Mouse (Mus musculus): ENCODE measurements at regions not wholly inside any gene's neighbourhood (a gene's known extent, or its start where the extent isn't known, plus 50 kb on each side); places are given as distances from the start of the nearest gene placed in this dataset.

- H3K27me3 ChIP-seq (replicated peaks; ENCODE audit: control insufficient read depth, insufficient read depth, low read length), result no peaks in the 10 kb centered on the region
- no peak overlapping the region for H3K4me3 ChIP-seq (ENCODE audit: low read depth, low read length)
- DNase-seq (ENCODE audit: low spot score) (no peak), ATAC-seq (no peak)
- H3K9ac ChIP-seq (ENCODE audit: low read length), result no peak overlapping the region
- H3K4me1 ChIP-seq (ENCODE audit: control insufficient read depth, insufficient read depth, low read length), result no peaks in the 10 kb centered on the region; the same call in 1 of the 2 replicates
- 91% methylated on average over 4 of the region's 4 CpGs for WGBS
- no peak overlapping the region for H3K27ac ChIP-seq (ENCODE audit: low read depth, low read length)
- no peaks in the 10 kb centered on the region for H3K36me3 ChIP-seq (ENCODE audit: control insufficient read depth, insufficient read depth, low read length)
- no peaks in the 10 kb centered on the region for H3K9me3 ChIP-seq (replicated peaks; ENCODE audit: control insufficient read depth, low read length)
- H3K4me2 ChIP-seq (ENCODE audit: low read length), result no peak overlapping the region
Observed at GRCm38 (mm10) chr19:27142181-27142580, 74.1 kb upstream of the Vldlr start.

- DNase-seq (ENCODE audit: low spot score) (no peak), ATAC-seq (no peak)
- WGBS, result 95% methylated on average over 12 of the region's 12 CpGs
- Histone ChIP-seq H3K27me3 (replicated peaks; ENCODE audit: control insufficient read depth, insufficient read depth, low read length) (no peaks in the 10 kb centered on the region), H3K9me3 (replicated peaks; ENCODE audit: control insufficient read depth, low read length) (no peaks in the 10 kb centered on the region), H3K36me3 (ENCODE audit: control insufficient read depth, insufficient read depth, low read length) (no peaks in the 10 kb centered on the region), H3K4me1 (ENCODE audit: control insufficient read depth, insufficient read depth, low read length) (no peaks in the 10 kb centered on the region; the same call in 1 of the 2 replicates), H3K4me2 (ENCODE audit: low read length) (no peak overlapping the region), H3K27ac (ENCODE audit: low read depth, low read length) (no peak overlapping the region), H3K9ac (ENCODE audit: low read length) (no peak overlapping the region), H3K4me3 (ENCODE audit: low read depth, low read length) (no peak overlapping the region)
Observed at GRCm38 (mm10) chr19:27147404-27147803, 68.9 kb upstream of the Vldlr start.

GRCm38 (mm10) chr19:27148330-27148729 is 68.0 kb upstream of the Vldlr start:
- 48% methylated on average over 5 of the region's 5 CpGs for WGBS
- ATAC-seq (no peak), DNase-seq (ENCODE audit: low spot score) (no peak)
- H3K4me1 ChIP-seq (ENCODE audit: control insufficient read depth, insufficient read depth, low read length), result no peaks in the 10 kb centered on the region; the same call in 1 of the 2 replicates
- H3K27me3 ChIP-seq (replicated peaks; ENCODE audit: control insufficient read depth, insufficient read depth, low read length), result no peaks in the 10 kb centered on the region
- H3K36me3 ChIP-seq (ENCODE audit: control insufficient read depth, insufficient read depth, low read length), result no peaks in the 10 kb centered on the region
- H3K9me3 ChIP-seq (replicated peaks; ENCODE audit: control insufficient read depth, low read length), result no peaks in the 10 kb centered on the region
- H3K4me3 ChIP-seq (ENCODE audit: low read depth, low read length), result no peak overlapping the region
- H3K4me2 ChIP-seq (ENCODE audit: low read length), result no peak overlapping the region
- H3K9ac ChIP-seq (ENCODE audit: low read length), result no peak overlapping the region
- no peak overlapping the region for H3K27ac ChIP-seq (ENCODE audit: low read depth, low read length)

- 94% methylated on average over 4 of the region's 4 CpGs for WGBS
- Histone ChIP-seq H3K9me3 (replicated peaks; ENCODE audit: control insufficient read depth, low read length) (no peaks in the 10 kb centered on the region), H3K4me1 (ENCODE audit: control insufficient read depth, insufficient read depth, low read length) (no peaks in the 10 kb centered on the region; the same call in 1 of the 2 replicates), H3K4me2 (ENCODE audit: low read length) (no peak overlapping the region), H3K4me3 (ENCODE audit: low read depth, low read length) (no peak overlapping the region), H3K36me3 (ENCODE audit: control insufficient read depth, insufficient read depth, low read length) (no peaks in the 10 kb centered on the region), H3K27ac (ENCODE audit: low read depth, low read length) (no peak overlapping the region), H3K27me3 (replicated peaks; ENCODE audit: control insufficient read depth, insufficient read depth, low read length) (no peaks in the 10 kb centered on the region), H3K9ac (ENCODE audit: low read length) (no peak overlapping the region)
- ATAC-seq (no peak), DNase-seq (ENCODE audit: low spot score) (no peak)
Observed at GRCm38 (mm10) chr19:27149567-27149966, 66.7 kb upstream of the Vldlr start.

- WGBS, result 57% methylated on average over 4 of the region's 4 CpGs
- H3K4me1 ChIP-seq (ENCODE audit: control insufficient read depth, insufficient read depth, low read length), result no peaks in the 10 kb centered on the region
Observed at GRCm38 (mm10) chr19:27161933-27162332, 54.4 kb upstream of the Vldlr start.

More at GRCm38 (mm10) chr19:27161933-27162332, 54.4 kb upstream of the Vldlr start:
- H3K27me3 ChIP-seq (replicated peaks; ENCODE audit: control insufficient read depth, insufficient read depth, low read length), result no peaks in the 10 kb centered on the region
- H3K27ac ChIP-seq (ENCODE audit: low read depth, low read length), result no peak overlapping the region
- no peaks in the 10 kb centered on the region for H3K9me3 ChIP-seq (replicated peaks; ENCODE audit: control insufficient read depth, low read length)
- no peak overlapping the region for H3K9ac ChIP-seq (ENCODE audit: low read length)
- no peak overlapping the region for H3K4me3 ChIP-seq (ENCODE audit: low read depth, low read length)
- H3K4me2 ChIP-seq (ENCODE audit: low read length), result no peak overlapping the region
- DNase-seq (ENCODE audit: low spot score), result peak; percentile 42
- no peak for ATAC-seq
- H3K36me3 ChIP-seq (ENCODE audit: control insufficient read depth, insufficient read depth, low read length), result no peaks in the 10 kb centered on the region
